Mouse (Mus musculus) midbrain, embryonic 12.5 days (tissue): ENCODE measurements around the gene Aste1. TPM values are rescaled to one million over a fixed set of nuclear protein-coding genes. Genes with fewer than 3 reads are reported as not detected.
A peak's percentile ranks its signal among the peaks of the same experiment; 100 is the strongest.

Experiments
- ATAC-seq: fragments of 200-750 bp; cut with Nextera tagmentation; 2 replicates; pipeline ENCODE4 v1.8.0; 2017; ENCODE audit warnings: low read depth, moderate TSS enrichment, moderate library complexity; ENCODE audit not compliant: low FRiP score
- H3K27ac ChIP-seq: fragments of 300-500 bp; sonication (generic); replicated peaks from 2 replicates; pipeline ENCODE4 v1.5.1; 2016; ENCODE audit warnings: mild to moderate bottlenecking
- H3K27me3 ChIP-seq: fragments of 300-500 bp; sonication (generic); 2 replicates; pipeline ENCODE4 v1.6.1; 2016; ENCODE audit warnings: mild to moderate bottlenecking
- H3K36me3 ChIP-seq: fragments of 300-500 bp; sonication (generic); 2 replicates; pipeline ENCODE4 v1.6.1; 2016
- H3K4me1 ChIP-seq: fragments of 300-500 bp; sonication (generic); 2 replicates; pipeline ENCODE4 v1.6.1; 2016
- H3K4me2 ChIP-seq: fragments of 300-500 bp; sonication (generic); replicated peaks from 2 replicates; pipeline ENCODE4 v1.6.1; 2016; ENCODE audit warnings: mild to moderate bottlenecking, moderate library complexity
- H3K4me3 ChIP-seq: fragments of 300-500 bp; sonication (generic); 2 replicates; pipeline ENCODE4 v1.5.1; 2016; ENCODE audit warnings: mild to moderate bottlenecking
- H3K9ac ChIP-seq: fragments of 300-500 bp; sonication (generic); replicated peaks from 2 replicates; pipeline ENCODE4 v1.6.1; 2016; ENCODE audit warnings: mild to moderate bottlenecking, moderate library complexity
- H3K9me3 ChIP-seq: fragments of 300-500 bp; sonication (generic); 2 replicates; pipeline ENCODE4 v1.6.1; 2016; ENCODE audit warnings: mild to moderate bottlenecking
- WGBS: fragments of 180-500 bp; shearing (Covaris S2); methylation state at CpG from one replicate; pipeline ENCODE4 v1.1.7; 2016; 5-methylcytosine and 5-hydroxymethylcytosine counted together
- polyA plus RNA-seq: library from polyadenylated mRNA; unstranded; fragments of >200 nt; fragmentation: Nextera tagmentation; extraction: Ambion mirVana; gene quantifications from 2 replicates; pipeline ENCODE4 v1.2.1, GENCODE M21; 2016

The Aste1 gene
- polyA plus RNA-seq, 1 experiment from 2014 or later = 15.2 TPM

DNA sequence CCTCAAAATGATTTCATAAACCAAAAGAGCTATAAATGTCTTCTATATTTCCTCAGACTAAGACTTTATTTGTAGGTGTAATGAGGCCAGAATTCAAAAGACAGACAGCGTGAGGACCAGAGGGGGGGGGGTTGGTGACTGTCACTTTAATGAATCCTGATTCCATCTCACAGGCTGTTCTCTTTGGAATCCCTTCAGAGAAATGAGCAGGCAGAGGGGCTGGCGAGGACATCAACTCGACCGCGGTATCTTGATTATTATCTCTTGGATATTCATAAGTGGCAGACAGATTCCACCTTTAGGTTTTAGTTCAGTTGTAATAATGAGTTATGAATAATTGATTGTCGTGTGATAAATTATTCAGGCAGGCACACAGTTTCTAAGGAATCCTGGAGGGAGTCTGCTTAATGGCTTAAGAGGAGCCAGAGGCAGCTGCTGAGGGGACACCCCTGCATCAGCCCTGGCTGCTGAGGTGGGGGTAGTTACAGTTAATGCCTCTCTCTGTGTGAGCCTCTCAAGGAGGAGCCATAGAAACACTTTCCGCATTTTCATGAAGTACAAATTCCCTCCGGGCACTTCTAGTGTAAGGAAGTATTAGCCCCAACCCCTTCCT, 15.6 kb upstream of the Aste1 start:
- no peak overlapping the region for H3K4me2 ChIP-seq
- peak overlapping the region; percentile 70 for H3K27ac ChIP-seq
- H3K4me3 ChIP-seq = no peak overlapping the region
- ATAC-seq = peak; percentile 90
- no peaks in the 10 kb centered on the region; the same call in none of the 2 replicates for H3K4me1 ChIP-seq
- H3K9me3 ChIP-seq = no peaks in the 10 kb centered on the region
- no peaks in the 10 kb centered on the region for H3K36me3 ChIP-seq
- no peak overlapping the region for H3K9ac ChIP-seq
- no peaks in the 10 kb centered on the region for H3K27me3 ChIP-seq
- 55% methylated on average over 8 of the region's 8 CpGs for WGBS

DNA sequence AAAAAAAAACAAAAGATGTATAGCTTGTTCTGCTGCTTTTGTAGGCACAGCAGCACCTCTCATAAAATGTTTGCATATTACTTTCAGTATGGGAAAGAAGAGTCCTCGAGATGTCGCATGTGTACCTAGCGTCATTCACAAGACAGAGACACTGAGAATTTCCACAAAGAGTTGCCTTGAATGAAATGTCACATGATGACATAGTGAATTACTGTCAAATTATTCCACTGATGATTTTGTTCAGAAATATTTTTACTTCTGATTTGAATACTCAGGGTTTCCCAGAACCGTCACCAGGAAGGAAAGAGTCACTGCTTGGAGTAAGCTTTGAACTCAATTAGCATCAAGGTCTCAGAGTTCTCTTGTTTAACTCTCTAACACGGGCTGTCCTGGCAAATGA, 7.8 kb upstream of the Aste1 start:
- Histone ChIP-seq H3K27ac (no peak overlapping the region), H3K27me3 (no peaks in the 10 kb centered on the region), H3K4me3 (no peak overlapping the region), H3K36me3 (no peaks in the 10 kb centered on the region), H3K4me1 (no peaks in the 10 kb centered on the region), H3K9ac (no peak overlapping the region), H3K9me3 (no peaks in the 10 kb centered on the region), H3K4me2 (no peak overlapping the region)
- WGBS = 79% methylated on average over 5 of the region's 5 CpGs
- ATAC-seq = no peak

DNA sequence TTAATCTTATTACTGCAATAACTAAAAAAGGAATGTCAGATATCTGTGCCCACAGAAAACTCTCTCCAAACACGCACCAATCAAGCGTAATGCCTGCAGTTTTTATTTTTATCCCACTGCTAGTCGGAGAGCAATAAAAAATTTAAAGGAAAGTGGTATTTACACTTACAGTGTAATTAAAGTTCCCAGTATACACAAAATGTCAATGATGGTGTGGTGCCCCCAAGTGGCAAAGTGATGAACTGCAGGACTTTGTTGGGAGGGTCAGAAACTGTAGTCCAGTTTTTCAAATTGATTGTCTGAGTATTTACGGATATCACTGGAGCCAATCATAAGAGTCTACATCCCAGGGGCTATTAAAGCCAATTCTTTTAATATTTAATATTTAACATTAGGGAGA, 5.9 kb upstream of the Aste1 start:
- no peak for ATAC-seq
- H3K27ac ChIP-seq = no peak overlapping the region
- H3K4me1 ChIP-seq = no peaks in the 10 kb centered on the region
- H3K4me2 ChIP-seq = no peak overlapping the region
- H3K4me3 ChIP-seq = no peak overlapping the region
- 18% methylated on average over 4 of the region's 4 CpGs for WGBS
- H3K9me3 ChIP-seq = no peaks in the 10 kb centered on the region
- no peaks in the 10 kb centered on the region for H3K36me3 ChIP-seq
- H3K9ac ChIP-seq = no peak overlapping the region
- H3K27me3 ChIP-seq = peaks cover 5% of the 10 kb centered on the region; the same call in 1 of the 2 replicates

DNA sequence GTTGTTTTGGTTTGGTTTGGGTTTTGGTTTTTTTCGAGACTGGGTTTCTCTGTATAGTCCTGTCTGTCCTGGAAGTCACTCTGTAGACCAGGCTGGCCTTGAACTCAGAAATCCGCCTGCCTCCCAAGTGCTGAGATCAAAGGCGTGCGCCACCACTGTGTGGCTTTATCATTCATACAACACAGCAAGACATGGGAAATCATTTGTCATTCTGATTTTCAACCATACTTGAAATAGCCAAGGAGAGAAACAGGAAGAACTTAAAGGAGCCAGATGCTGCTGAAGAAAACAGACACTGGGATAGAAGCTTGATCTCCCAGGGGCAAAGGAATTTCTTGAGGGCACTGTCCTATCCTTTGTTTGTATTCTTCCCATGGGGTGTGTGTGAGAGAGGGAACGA, 4.6 kb upstream of the Aste1 start:
- no peak for ATAC-seq
- 63% methylated on average over 4 of the region's 5 CpGs for WGBS

DNA sequence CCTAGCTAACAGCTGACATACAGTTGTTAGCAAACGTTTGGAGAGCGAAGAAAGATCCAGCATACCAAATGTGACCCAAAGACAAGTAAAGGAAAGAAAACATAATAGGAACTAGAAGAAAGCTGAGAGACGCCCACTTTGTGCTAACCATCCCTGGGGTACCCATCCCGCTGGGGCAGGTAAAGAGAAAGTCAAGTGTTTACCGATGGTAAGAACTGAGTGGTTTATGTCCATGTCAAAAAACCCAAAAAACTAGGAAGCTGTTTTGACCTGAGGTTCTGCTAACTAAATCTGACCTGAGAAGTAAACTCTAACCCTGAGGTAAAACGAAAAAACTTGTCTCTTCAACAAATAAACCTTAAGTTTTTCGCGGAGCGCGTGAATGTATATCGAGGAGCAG, 472 bp upstream of the Aste1 start:
- peak overlapping the region; percentile 69 for H3K4me2 ChIP-seq
- peak overlapping the region; percentile 75 for H3K4me3 ChIP-seq
- peak; percentile 28; the same call in 1 of the 2 replicates for ATAC-seq
- 14% methylated on average over 11 of the region's 11 CpGs for WGBS
- H3K36me3 ChIP-seq = peaks cover 12% of the 10 kb centered on the region; the same call in 1 of the 2 replicates
- H3K4me1 ChIP-seq = peaks cover 24% of the 10 kb centered on the region
- peaks cover 5% of the 10 kb centered on the region; the same call in 1 of the 2 replicates for H3K27me3 ChIP-seq
- H3K9me3 ChIP-seq = no peaks in the 10 kb centered on the region
- H3K27ac ChIP-seq = no peak overlapping the region
- peak overlapping the region; percentile 66; the same call in 1 of the 2 replicates for H3K9ac ChIP-seq

More for the DNA sequence above, 4.6 kb upstream of the Aste1 start:
- H3K36me3 ChIP-seq = no peaks in the 10 kb centered on the region
- H3K4me3 ChIP-seq = no peak overlapping the region
- no peak overlapping the region for H3K27ac ChIP-seq
- no peak overlapping the region for H3K9ac ChIP-seq
- no peaks in the 10 kb centered on the region for H3K9me3 ChIP-seq
- 0 out of 2 replicates have a peak, but pooled peaks cover 4% of the 10 kb centered on the region for H3K4me1 ChIP-seq
- H3K4me2 ChIP-seq = no peak overlapping the region
- H3K27me3 ChIP-seq = peaks cover 5% of the 10 kb centered on the region; the same call in 1 of the 2 replicates

DNA sequence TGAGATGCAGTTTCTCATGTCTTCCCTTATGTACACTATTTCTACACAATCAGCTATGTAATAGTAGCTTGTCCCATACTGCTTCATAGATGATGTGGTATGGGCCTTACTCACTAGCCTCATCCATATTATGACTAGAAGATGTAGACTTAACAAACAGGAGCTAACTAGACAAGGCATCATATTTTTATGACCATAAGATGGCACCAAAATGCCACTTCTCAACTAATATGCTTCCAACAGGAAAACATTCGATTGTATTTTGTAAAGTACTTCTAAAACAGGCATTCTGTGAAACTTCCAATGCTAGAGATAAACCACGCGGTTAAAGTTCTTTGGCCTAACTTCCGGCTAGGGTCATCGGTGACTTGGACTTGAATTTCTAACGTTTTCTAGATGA, 13.4 kb downstream of the Aste1 start:
- ATAC-seq = no peak
- Histone ChIP-seq H3K27ac (no peak overlapping the region), H3K36me3 (peaks cover 40% of the 10 kb centered on the region), H3K4me3 (no peak overlapping the region), H3K4me2 (no peak overlapping the region), H3K4me1 (no peaks in the 10 kb centered on the region), H3K9me3 (no peaks in the 10 kb centered on the region), H3K9ac (no peak overlapping the region), H3K27me3 (no peaks in the 10 kb centered on the region)
- WGBS = 93% methylated on average over 6 of the region's 6 CpGs

DNA sequence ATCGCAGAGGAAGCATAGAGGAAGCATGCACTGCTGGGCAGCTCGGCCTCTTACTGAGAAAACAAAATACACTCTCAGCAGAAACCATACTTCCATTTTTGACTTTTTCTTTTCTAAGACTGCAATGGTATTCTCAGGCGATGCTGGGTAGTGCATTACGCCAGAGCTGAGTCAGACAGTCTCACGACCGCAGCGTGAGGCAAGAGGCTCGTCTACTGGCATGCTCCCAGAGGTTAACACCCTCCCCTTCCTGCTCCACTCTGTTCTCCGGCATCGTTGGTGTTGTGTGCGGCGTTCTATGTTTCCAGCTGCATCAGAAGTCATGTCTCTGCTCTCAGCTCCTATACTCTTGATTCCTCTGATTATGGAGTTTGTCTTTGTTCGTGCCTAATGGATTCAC, 63.8 kb downstream of the Aste1 start:
- H3K9ac ChIP-seq = no peak overlapping the region

DNA sequence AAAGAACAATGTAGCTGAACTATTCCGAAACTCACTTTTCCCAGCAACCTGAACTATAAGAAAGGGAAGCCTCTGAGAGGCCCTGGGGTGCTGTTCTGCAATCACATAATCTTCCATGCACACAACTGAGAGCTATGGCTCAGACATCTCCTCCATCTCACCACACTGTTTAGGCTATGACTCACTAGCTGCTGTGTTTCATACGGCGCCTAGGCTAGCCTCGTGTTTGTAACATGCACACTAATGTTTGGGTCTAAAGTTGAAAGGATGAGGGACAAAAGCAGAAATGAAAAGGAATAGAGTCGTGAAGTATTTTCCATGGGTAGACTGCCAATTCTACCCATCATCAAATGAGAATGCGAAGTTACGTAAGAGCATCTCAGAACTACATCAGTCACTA, 66.3 kb downstream of the Aste1 start:
- Histone ChIP-seq H3K9me3 (no peaks in the 10 kb centered on the region), H3K9ac (no peak overlapping the region), H3K4me1 (no peaks in the 10 kb centered on the region), H3K4me2 (no peak overlapping the region), H3K27me3 (no peaks in the 10 kb centered on the region), H3K36me3 (peaks cover 45% of the 10 kb centered on the region), H3K27ac (no peak overlapping the region), H3K4me3 (no peak overlapping the region)
- 95% methylated on average over 7 of the region's 7 CpGs for WGBS
- ATAC-seq = no peak

More for the DNA sequence above, 63.8 kb downstream of the Aste1 start:
- no peaks in the 10 kb centered on the region for H3K4me1 ChIP-seq
- 92% methylated on average over 13 of the region's 13 CpGs for WGBS
- no peak overlapping the region for H3K4me2 ChIP-seq
- no peak overlapping the region for H3K27ac ChIP-seq
- H3K27me3 ChIP-seq = no peaks in the 10 kb centered on the region
- ATAC-seq = no peak
- no peak overlapping the region for H3K4me3 ChIP-seq
- no peaks in the 10 kb centered on the region for H3K9me3 ChIP-seq
- H3K36me3 ChIP-seq = peaks cover 49% of the 10 kb centered on the region

Other genes starting within 250 kb of the Aste1 start
- 1.2 and 1.9 TPM in 2 replicates for gene Nek11, start 132 bp downstream of the Aste1 start, polyA plus RNA-seq
- gene Atp2c1, start 131.9 kb downstream of the Aste1 start, polyA plus RNA-seq = 89.1 and 96.9 TPM in 2 replicates
- 28.7 TPM in 2 replicates for gene Pik3r4, start 247.6 kb downstream of the Aste1 start, polyA plus RNA-seq